Mouse (Mus musculus) small intestine, adult 2 months (tissue): ENCODE measurements around the gene Aaas. TPM values are rescaled to one million over a fixed set of nuclear protein-coding genes. Genes with fewer than 3 reads are reported as not detected.
"Not testable (repeated sequence)": the region's sequence is repeated elsewhere in the genome, so short reads cannot be mapped to it uniquely, and the experiment has no call there.

Experiments
- H3K27ac ChIP-seq: fragments of 200-500 bp; 2 replicates; pipeline ENCODE4 v1.5.1; 2012; ENCODE audit warnings: low read depth, low read length, control low read depth, inconsistent platforms; ENCODE audit not compliant: insufficient read depth
- H3K27me3 ChIP-seq: fragments of 200-500 bp; 2 replicates; pipeline ENCODE4 v1.6.1; 2012; ENCODE audit warnings: mild to moderate bottlenecking, moderate library complexity, low read length, inconsistent platforms; ENCODE audit not compliant: control insufficient read depth, insufficient read depth
- H3K36me3 ChIP-seq: fragments of 200-500 bp; 2 replicates; pipeline ENCODE4 v1.6.1; 2012; ENCODE audit warnings: mild to moderate bottlenecking, low read length, control low read depth, inconsistent platforms; ENCODE audit not compliant: control insufficient read depth, insufficient read depth
- H3K4me1 ChIP-seq: fragments of 200-500 bp; 2 replicates; pipeline ENCODE4 v1.6.1; 2012; ENCODE audit warnings: low read length, inconsistent platforms, mixed read lengths; ENCODE audit not compliant: control insufficient read depth, insufficient read depth, insufficient read length
- H3K4me3 ChIP-seq: fragments of 200-500 bp; 2 replicates; pipeline ENCODE4 v1.5.1; 2012; ENCODE audit warnings: low read depth, mild to moderate bottlenecking, control low read depth, inconsistent platforms, low read length, moderate library complexity
- CTCF ChIP-seq: fragments of 200-500 bp; IDR thresholded peaks from 2 replicates; pipeline ENCODE4 v1.5.1; 2012; ENCODE audit warnings: low read depth, mild to moderate bottlenecking, control low read depth, inconsistent platforms, low read length, moderate library complexity, mixed read lengths; ENCODE audit not compliant: insufficient replicate concordance, insufficient read length; ENCODE audit errors: extremely low read depth
- POLR2A ChIP-seq: fragments of 200-500 bp; IDR thresholded peaks from 2 replicates; pipeline ENCODE4 v1.6.1; 2012; ENCODE audit warnings: low read depth, mild to moderate bottlenecking, control low read depth, inconsistent platforms, low read length, moderate library complexity
- WGBS: fragments of 180-500 bp; shearing (Covaris S2); methylation state at CpG from one replicate; pipeline ENCODE4 v1.1.7; 2018; 5-methylcytosine and 5-hydroxymethylcytosine counted together
- polyA plus RNA-seq: library from polyadenylated mRNA; depleted of rRNA; stranded (reverse); fragments of >200 nt; gene quantifications from 2 replicates; pipeline ENCODE4 v1.2.3, GENCODE M21; 2012

Aaas gene
- polyA plus RNA-seq, 1 experiment = 20.3 TPM

GRCm38 (mm10) chr15:102339612-102340011 lies 11.0 kb downstream of the Aaas start:
- WGBS = 51% methylated on average over 5 of the region's 5 CpGs
- H3K36me3 ChIP-seq = peaks cover 26% of the 10 kb centered on the region
- H3K27ac ChIP-seq = no peak overlapping the region
- TF ChIP-seq POLR2A = no peak
- TF ChIP-seq CTCF = no peak
- H3K27me3 ChIP-seq = no peaks in the 10 kb centered on the region
- H3K4me3 ChIP-seq = no peak overlapping the region
- H3K4me1 ChIP-seq = no peaks in the 10 kb centered on the region

DNA sequence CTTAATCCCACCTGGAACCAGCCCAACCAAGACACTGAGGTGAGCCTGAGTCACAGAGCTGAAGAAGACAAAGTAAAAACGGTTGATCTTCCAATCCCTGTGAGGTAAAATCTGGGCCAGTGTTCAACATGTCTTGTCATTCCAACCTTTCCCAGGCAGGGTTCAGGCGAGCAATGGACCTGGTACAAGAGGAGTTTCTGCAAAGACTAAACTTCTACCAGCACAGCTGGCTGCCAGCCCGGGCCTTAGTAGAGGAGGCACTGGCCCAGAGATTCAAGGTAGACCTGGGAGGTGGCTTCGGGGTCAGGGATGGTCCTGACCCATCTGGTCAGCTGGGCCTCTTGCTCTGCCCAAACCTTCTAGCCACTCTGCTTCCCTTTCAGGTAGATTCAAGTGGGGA lies 13.6 kb downstream of the Aaas start:
- H3K27ac ChIP-seq = no peak overlapping the region
- H3K36me3 ChIP-seq = peaks cover 30% of the 10 kb centered on the region
- 86% methylated on average over 4 of the region's 4 CpGs for WGBS
- TF ChIP-seq CTCF (no peak), POLR2A (no peak)
- H3K27me3 ChIP-seq = no peaks in the 10 kb centered on the region
- H3K4me1 ChIP-seq = peaks cover 5% of the 10 kb centered on the region; the same call in 1 of the 2 replicates
- no peak overlapping the region for H3K4me3 ChIP-seq

DNA sequence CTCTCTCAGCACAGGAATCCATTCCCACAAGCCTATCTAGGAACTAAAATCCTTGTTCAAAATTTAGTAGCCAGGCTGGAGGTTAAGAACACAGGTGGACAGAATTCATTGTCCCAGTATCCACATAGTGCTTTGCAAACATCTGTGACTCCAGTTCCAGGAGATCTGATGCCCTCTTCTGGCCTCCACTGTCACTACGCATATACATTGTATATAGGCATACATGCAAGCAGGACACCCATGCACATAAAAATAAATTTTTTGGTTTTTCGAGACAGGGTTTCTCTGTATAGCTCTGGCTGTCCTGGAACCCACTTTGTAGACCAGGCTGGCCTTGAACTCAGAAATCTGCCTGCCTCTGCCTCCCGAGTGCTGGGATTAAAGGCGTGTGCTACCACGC lies 14.6 kb downstream of the Aaas start:
- not testable (repeated sequence) for H3K4me3 ChIP-seq, H3K27ac ChIP-seq, H3K27me3 ChIP-seq, H3K4me1 ChIP-seq
- WGBS = 88% methylated on average over 5 of the region's 5 CpGs
- H3K36me3 ChIP-seq = peaks cover 30% of the 10 kb centered on the region

DNA sequence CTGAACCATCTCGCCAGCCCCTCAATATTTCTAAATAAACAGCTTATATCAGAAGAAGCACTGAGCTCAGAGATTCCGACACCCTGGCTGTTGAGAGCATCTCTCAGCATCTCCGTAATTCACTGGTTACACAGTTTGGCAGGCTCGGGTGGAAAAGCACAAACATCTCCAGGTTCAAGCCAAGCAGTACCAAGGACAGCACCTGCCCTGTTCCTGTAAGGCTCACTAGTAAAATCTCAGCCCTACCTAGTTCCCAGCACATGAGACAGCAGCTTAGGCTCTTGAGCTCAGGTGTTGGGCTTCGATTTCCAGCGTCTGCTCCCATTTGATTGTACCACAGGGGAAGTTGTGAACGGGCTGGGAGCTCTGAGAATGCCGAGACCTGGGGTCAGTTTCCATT lies 15.3 kb downstream of the Aaas start:
- TF ChIP-seq POLR2A = no peak
- TF ChIP-seq CTCF = no peak
- peaks cover 31% of the 10 kb centered on the region for H3K36me3 ChIP-seq
- WGBS = 87% methylated on average over 8 of the region's 8 CpGs
- H3K27me3 ChIP-seq = no peaks in the 10 kb centered on the region
- peaks cover 5% of the 10 kb centered on the region; the same call in 1 of the 2 replicates for H3K4me1 ChIP-seq
- no peak overlapping the region for H3K4me3 ChIP-seq
- no peak overlapping the region for H3K27ac ChIP-seq

DNA sequence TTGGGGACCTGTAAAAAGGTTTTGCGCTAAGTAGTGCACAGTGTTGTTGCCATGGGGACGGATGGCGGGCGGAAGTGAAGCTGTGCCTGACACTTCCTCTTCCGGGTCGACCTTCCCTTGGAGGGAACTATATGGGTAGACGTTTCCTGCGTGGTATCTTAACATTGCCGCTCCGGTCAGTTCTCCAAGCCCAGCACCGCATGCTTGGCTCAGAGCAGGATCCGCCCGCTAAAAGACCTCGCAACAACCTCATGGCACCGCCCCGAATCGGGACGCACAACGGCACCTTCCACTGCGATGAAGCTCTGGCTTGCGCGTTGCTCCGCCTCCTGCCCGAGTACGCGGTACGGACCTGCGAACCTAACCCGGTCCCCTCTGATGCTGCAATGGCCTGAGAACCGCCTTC lies 19.0 kb downstream of the Aaas start, which contains the start of gene Myg1:
Gene Myg1 (plus strand): TSS at position 100 of the 406 bp plus-strand sequence.
- Histone ChIP-seq H3K36me3 (peaks cover 22% of the 10 kb centered on the region), H3K4me3 (peak within 1 kb of the TSS; percentile 82), H3K27me3 (no peaks in the 10 kb centered on the region), H3K27ac (peak within 1 kb of the TSS; percentile 47), H3K4me1 (peaks cover 8% of the 10 kb centered on the region; the same call in 1 of the 2 replicates)
- under 1% methylated on average over 30 of the region's 30 CpGs for WGBS
- TF ChIP-seq CTCF (no peak), POLR2A (peak; percentile 38)

GRCm38 (mm10) chr15:102326892-102327291 lies 23.7 kb downstream of the Aaas start:
- Histone ChIP-seq H3K36me3 (peaks cover 9% of the 10 kb centered on the region), H3K27ac (no peak overlapping the region), H3K27me3 (no peaks in the 10 kb centered on the region), H3K4me3 (peak overlapping the region; percentile 69; the same call in 1 of the 2 replicates), H3K4me1 (peaks cover 5% of the 10 kb centered on the region; the same call in 1 of the 2 replicates)
- TF ChIP-seq CTCF (no peak), POLR2A (no peak)
- WGBS = 38% methylated on average over 8 of the region's 8 CpGs

- Histone ChIP-seq H3K4me3 (peak within 1 kb of the TSS; percentile 69), H3K36me3 (peaks cover 9% of the 10 kb centered on the region), H3K27ac (peak within 1 kb of the TSS; percentile 62; the same call in 1 of the 2 replicates), H3K4me1 (peaks cover 5% of the 10 kb centered on the region; the same call in 1 of the 2 replicates), H3K27me3 (no peaks in the 10 kb centered on the region)
- under 1% methylated on average over 40 of the region's 40 CpGs for WGBS
- TF ChIP-seq POLR2A (peak; percentile 37), CTCF (peak; percentile 38; the same call in 1 of the 2 replicates)
Measured at GRCm38 (mm10) chr15:102326022-102326576, 24.5 kb downstream of the Aaas start, which contains the start of gene Pfdn5. TSS of gene Pfdn5 (plus strand) at chr15:102326116.
